Mouse (Mus musculus) kidney, postnatal 25 days (tissue): ENCODE measurements at regions not wholly inside any gene's neighbourhood (a gene's known extent, or its start where the extent isn't known, plus 50 kb on each side); places are given as distances from the start of the nearest gene placed in this dataset.

Experiments
- DNase-seq, 2 experiments: peaks; one replicate each; pipeline ENCODE4 v3.0.0; 2021; ENCODE audit warnings: mixed read lengths in 2 of 2

GRCm38 (mm10) chr13:83266591-83266990 lies 237.2 kb upstream of the Mef2c start:
- no peak for DNase-seq

GRCm38 (mm10) chr13:83268663-83269062 lies 235.2 kb upstream of the Mef2c start:
- no peak for DNase-seq

- DNase-seq = no peak
Measured at GRCm38 (mm10) chr13:83278695-83279094, 225.1 kb upstream of the Mef2c start.

GRCm38 (mm10) chr13:83307696-83308095 lies 196.1 kb upstream of the Mef2c start:
- DNase-seq = no peak

- no peak for DNase-seq
Measured at GRCm38 (mm10) chr13:83328488-83328887, 175.3 kb upstream of the Mef2c start.

- no peak for DNase-seq
Measured at GRCm38 (mm10) chr13:83333728-83334127, 170.1 kb upstream of the Mef2c start.

GRCm38 (mm10) chr13:83344611-83345319 lies 159.1 kb upstream of the Mef2c start:
- no peak for DNase-seq

- no peak for DNase-seq
Measured at GRCm38 (mm10) chr13:83355341-83355740, 148.5 kb upstream of the Mef2c start.

GRCm38 (mm10) chr13:83360529-83360928 lies 143.3 kb upstream of the Mef2c start:
- no peak for DNase-seq

- DNase-seq = no peak
Measured at GRCm38 (mm10) chr13:83376097-83376797, 127.6 kb upstream of the Mef2c start.

- no peak for DNase-seq
Measured at GRCm38 (mm10) chr13:83378644-83379043, 125.2 kb upstream of the Mef2c start.

- DNase-seq = no peak
Measured at GRCm38 (mm10) chr13:83382609-83383008, 121.2 kb upstream of the Mef2c start.

GRCm38 (mm10) chr13:83394773-83395172 lies 109.1 kb upstream of the Mef2c start:
- DNase-seq = no peak

GRCm38 (mm10) chr13:83399381-83399780 lies 104.5 kb upstream of the Mef2c start:
- no peak for DNase-seq

- DNase-seq = no peak
Measured at GRCm38 (mm10) chr13:83439619-83440436, 64.0 kb upstream of the Mef2c start.

GRCm38 (mm10) chr13:83444277-83444676 lies 59.6 kb upstream of the Mef2c start:
- no peak for DNase-seq

GRCm38 (mm10) chr13:83450820-83451219 lies 53.0 kb upstream of the Mef2c start:
- no peak for DNase-seq

GRCm38 (mm10) chr13:83452987-83453386 lies 50.8 kb upstream of the Mef2c start:
- DNase-seq = no peak
